ENCODE assay signal across 8 mouse cellular contexts in the genomic region with DNA sequence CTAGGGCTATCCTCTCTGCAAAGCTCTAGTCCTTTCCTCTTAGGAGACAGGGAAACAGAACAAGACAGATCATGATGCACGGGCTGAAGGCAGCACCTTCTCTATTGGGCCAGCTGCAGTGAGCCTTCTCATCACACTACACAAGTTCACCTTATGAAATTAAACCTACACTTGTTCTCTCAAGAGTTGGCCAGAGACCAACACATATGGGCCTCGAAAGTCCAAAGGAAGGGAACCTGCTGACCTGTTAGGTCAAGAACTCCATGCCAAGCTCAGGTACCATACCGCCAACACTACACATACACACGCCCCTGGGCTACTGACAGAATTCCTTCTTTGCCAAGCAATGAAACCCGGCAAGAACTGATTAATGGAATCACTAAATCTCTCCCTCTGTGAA. TPM values are rescaled to one million over a fixed set of nuclear protein-coding genes. Genes with fewer than 3 reads are reported as not detected.
A peak's percentile ranks its signal among the peaks of the same experiment; 100 is the strongest.
DNase-seq lines count a peak whose midpoint lies in the region; ATAC-seq and TF ChIP-seq lines count a peak whose summit lies in the region.

No protein-coding gene starts in this region.

- H3K36me3 ChIP-seq in hindbrain, embryonic 12.5 days, result no peaks in the 10 kb centered on the region
- H3K36me3 ChIP-seq in midbrain, embryonic 12.5 days, result no peaks in the 10 kb centered on the region

- no peak for TF ChIP-seq CTCF in left cerebral cortex, adult 2 months (IDR thresholded peaks at IDR 0.05)

- peaks cover 8% of the 10 kb centered on the region for H3K4me1 ChIP-seq in brown adipose tissue, adult 24 weeks (ENCODE audit: control insufficient read depth, insufficient read depth, insufficient read length, low read length)
- H3K4me1 ChIP-seq in hindbrain, embryonic 12.5 days, result peaks cover 10% of the 10 kb centered on the region
- H3K4me1 ChIP-seq in midbrain, embryonic 12.5 days, result peaks cover 16% of the 10 kb centered on the region

- H3K4me2 ChIP-seq in hindbrain, embryonic 12.5 days (replicated peaks), result peak overlapping the region; percentile 67
- H3K4me2 ChIP-seq in midbrain, embryonic 12.5 days (replicated peaks), result peak overlapping the region; percentile 83

- WGBS in hindbrain, embryonic 12.5 days, result 37% methylated on average over 5 of the region's 5 CpGs
- 36% methylated on average over 5 of the region's 5 CpGs for WGBS in midbrain, embryonic 12.5 days

- DNase-seq in left cerebral cortex, adult 2 months (ENCODE audit: extremely low spot score in 1 of 2, low spot score in 2 of 2), result no peak
- DNase-seq in left cerebral cortex, postnatal 14 days (ENCODE audit: low spot score in 2 of 2), result no peak
- no peak for DNase-seq in thymus, adult 18-20 months
- no peak for DNase-seq in urinary bladder, postnatal 25 days (ENCODE audit: low spot score)
- no peak for DNase-seq in adrenal gland, adult 8-10 months

- peak overlapping the region; percentile 85 for H3K4me3 ChIP-seq in left cerebral cortex, adult 2 months
- peak overlapping the region; percentile 82 for H3K4me3 ChIP-seq in brown adipose tissue, adult 24 weeks (ENCODE audit: insufficient read depth, low read depth, low read length)
- peak overlapping the region; percentile 81 for H3K4me3 ChIP-seq in hindbrain, embryonic 12.5 days
- peak overlapping the region; percentile 94 for H3K4me3 ChIP-seq in midbrain, embryonic 12.5 days

- peak overlapping the region; percentile 82 for H3K9ac ChIP-seq in hindbrain, embryonic 12.5 days
- H3K9ac ChIP-seq in midbrain, embryonic 12.5 days (replicated peaks), result peak overlapping the region; percentile 89

- no peaks in the 10 kb centered on the region for H3K9me3 ChIP-seq in hindbrain, embryonic 12.5 days (replicated peaks)
- no peaks in the 10 kb centered on the region for H3K9me3 ChIP-seq in midbrain, embryonic 12.5 days

- H3K27me3 ChIP-seq in hindbrain, embryonic 12.5 days, result no peaks in the 10 kb centered on the region; the same call in 1 of the 2 replicates
- peaks cover 5% of the 10 kb centered on the region for H3K27me3 ChIP-seq in midbrain, embryonic 12.5 days

- peak overlapping the region; percentile 81 for H3K27ac ChIP-seq in left cerebral cortex, adult 2 months
- no peak overlapping the region for H3K27ac ChIP-seq in brown adipose tissue, adult 24 weeks (replicated peaks; ENCODE audit: low read depth, low read length)
- no peak overlapping the region for H3K27ac ChIP-seq in hindbrain, embryonic 12.5 days
- H3K27ac ChIP-seq in midbrain, embryonic 12.5 days (replicated peaks), result no peak overlapping the region

- intact Hi-C loops in left cerebral cortex, adult 2 months (cut with DNase I), result loop anchor here (5.0 kb wide), 2 partner anchors 123 to 252 kb away; no protein-coding TSS in a partner anchor
- intact Hi-C loops in left cerebral cortex, postnatal 14 days (cut with DNase I), result no loop called here

- ATAC-seq in hindbrain, embryonic 12.5 days (ENCODE audit: low FRiP score), result no peak
- no peak for ATAC-seq in midbrain, embryonic 12.5 days (ENCODE audit: low FRiP score, low read depth)

RNA-seq across cellular contexts. Expression of a gene that starts 0.5 kb away (rescaled TPM):
- not detected for total RNA-seq in left cerebral cortex, adult 2 months (2021)
- not detected for total RNA-seq in left cerebral cortex, postnatal 14 days (2021)
- not detected in 2 replicates for polyA plus RNA-seq in brown adipose tissue, adult 24 weeks (2012; ENCODE audit: insufficient read depth, insufficient read length, missing spikeins)
- not detected in 2 replicates for polyA plus RNA-seq in hindbrain, embryonic 12.5 days (2016; fragmentation: Nextera tagmentation; extraction: Ambion mirVana)
- polyA plus RNA-seq in midbrain, embryonic 12.5 days (2016; fragmentation: Nextera tagmentation; extraction: Ambion mirVana), result not detected in 2 replicates
- total RNA-seq in adrenal gland, adult 8-10 months (2022), result not detected

RNA-seq across cellular contexts. Expression of a gene that starts 1.1 kb away (rescaled TPM):
- total RNA-seq in left cerebral cortex, adult 2 months (2021), result 10 to 100 TPM; 33.9 to 37.1 TPM
- 10 to 100 TPM; 48.0 to 48.6 TPM for total RNA-seq in left cerebral cortex, postnatal 14 days (2021)
- 15.4 and 15.7 TPM in 2 replicates for polyA plus RNA-seq in brown adipose tissue, adult 24 weeks (2012; ENCODE audit: insufficient read depth, insufficient read length, missing spikeins)
- polyA plus RNA-seq in hindbrain, embryonic 12.5 days (2016; fragmentation: Nextera tagmentation; extraction: Ambion mirVana), result 23.2 and 29.2 TPM in 2 replicates
- 17.4 and 21.1 TPM in 2 replicates for polyA plus RNA-seq in midbrain, embryonic 12.5 days (2016; fragmentation: Nextera tagmentation; extraction: Ambion mirVana)
- total RNA-seq in adrenal gland, adult 8-10 months (2022), result 10 to 100 TPM; 40.4 to 61.1 (median 47.8) TPM
